Mouse (Mus musculus) heart, embryonic 12.5 days (tissue): ENCODE results near the gene Tmem161a. TPM values are rescaled to one million over a fixed set of nuclear protein-coding genes. Genes with fewer than 3 reads are reported as not detected.

Experiments used
- ATAC-seq: fragments of 200-750 bp; cut with Nextera tagmentation; 2 replicates; pipeline ENCODE4 v1.8.0; 2017; ENCODE audit warnings: moderate TSS enrichment, moderate library complexity; ENCODE audit not compliant: insufficient number of reproducible peaks, low FRiP score
- H3K27ac ChIP-seq: fragments of 300-500 bp; sonication (generic); 2 replicates; pipeline ENCODE4 v1.5.1; 2016; ENCODE audit warnings: mild to moderate bottlenecking, moderate library complexity; ENCODE audit not compliant: poor library complexity, severe bottlenecking
- H3K27me3 ChIP-seq: fragments of 300-500 bp; sonication (generic); replicated peaks from 2 replicates; pipeline ENCODE4 v1.6.1; 2016; ENCODE audit warnings: mild to moderate bottlenecking, moderate library complexity
- H3K36me3 ChIP-seq: fragments of 300-500 bp; sonication (generic); 2 replicates; pipeline ENCODE4 v1.6.1; 2016; ENCODE audit warnings: mild to moderate bottlenecking, moderate library complexity
- H3K4me1 ChIP-seq: fragments of 300-500 bp; sonication (generic); replicated peaks from 2 replicates; pipeline ENCODE4 v1.6.1; 2016; ENCODE audit warnings: mild to moderate bottlenecking
- H3K4me2 ChIP-seq: fragments of 300-500 bp; sonication (generic); 2 replicates; pipeline ENCODE4 v1.6.1; 2016; ENCODE audit warnings: mild to moderate bottlenecking, moderate library complexity
- H3K4me3 ChIP-seq: fragments of 300-500 bp; sonication (generic); 2 replicates; pipeline ENCODE4 v1.5.1; 2016; ENCODE audit warnings: mild to moderate bottlenecking
- H3K9ac ChIP-seq: fragments of 300-500 bp; sonication (generic); 2 replicates; pipeline ENCODE4 v1.6.1; 2016; ENCODE audit warnings: mild to moderate bottlenecking, moderate library complexity
- H3K9me3 ChIP-seq: fragments of 300-500 bp; sonication (generic); replicated peaks from 2 replicates; pipeline ENCODE4 v1.6.1; 2016; ENCODE audit warnings: mild to moderate bottlenecking, moderate library complexity
- WGBS: fragments of 180-500 bp; shearing (Covaris S2); methylation state at CpG from one replicate; pipeline ENCODE4 v1.1.7; 2016; 5-methylcytosine and 5-hydroxymethylcytosine counted together
- polyA plus RNA-seq: library from polyadenylated mRNA; unstranded; fragments of >200 nt; fragmentation: Nextera tagmentation; extraction: Ambion mirVana; gene quantifications from 2 replicates; pipeline ENCODE4 v1.2.1, GENCODE M21; 2016

Gene Tmem161a
- 98.0 and 100 TPM in 2 replicates for polyA plus RNA-seq

DNA sequence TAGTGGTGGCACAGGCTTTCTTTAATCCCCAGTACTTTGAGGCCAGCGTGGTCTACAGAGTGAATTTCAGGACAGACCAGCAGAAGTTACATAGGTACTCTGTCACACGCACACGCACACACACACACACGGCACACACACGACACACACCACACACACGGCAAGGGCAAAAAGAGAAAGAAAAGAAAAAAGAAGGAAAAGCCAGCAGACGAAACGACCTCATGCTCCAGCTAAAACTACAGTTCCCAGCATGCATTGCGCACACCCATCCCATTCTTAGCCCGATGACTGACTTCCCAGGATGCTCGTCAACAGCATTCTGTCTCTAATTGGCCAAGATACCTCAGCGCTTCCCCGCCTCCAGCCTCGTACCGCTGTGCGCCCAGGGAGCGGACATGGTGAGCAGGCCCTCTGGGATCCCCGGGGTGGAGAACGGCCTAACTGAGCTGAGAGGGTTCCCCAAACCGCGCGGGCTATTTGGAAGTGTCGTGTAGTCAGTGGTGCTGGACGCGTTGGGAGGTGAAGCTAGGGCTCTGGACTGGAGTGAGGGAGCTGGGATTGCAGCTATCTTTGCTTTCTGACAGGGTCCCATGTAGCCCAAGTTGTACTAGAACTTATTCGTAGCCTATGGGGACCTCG, at the start of gene Tmem161a:
Gene Tmem161a (plus strand): TSS at position 314 of the 639 bp plus-strand sequence.
- peak; percentile 93 for ATAC-seq
- H3K4me1 ChIP-seq = peaks cover 25% of the 10 kb centered on the region
- H3K27me3 ChIP-seq = peaks cover 12% of the 10 kb centered on the region
- H3K9ac ChIP-seq = peak within 1 kb of the TSS; percentile 75
- peak within 1 kb of the TSS; percentile 67 for H3K4me2 ChIP-seq
- H3K27ac ChIP-seq = peak within 1 kb of the TSS; percentile 30; the same call in 1 of the 2 replicates
- WGBS = 3% methylated on average over 27 of the region's 27 CpGs
- H3K36me3 ChIP-seq = peaks cover 7% of the 10 kb centered on the region
- no peaks in the 10 kb centered on the region for H3K9me3 ChIP-seq
- peak within 1 kb of the TSS; percentile 59 for H3K4me3 ChIP-seq

DNA sequence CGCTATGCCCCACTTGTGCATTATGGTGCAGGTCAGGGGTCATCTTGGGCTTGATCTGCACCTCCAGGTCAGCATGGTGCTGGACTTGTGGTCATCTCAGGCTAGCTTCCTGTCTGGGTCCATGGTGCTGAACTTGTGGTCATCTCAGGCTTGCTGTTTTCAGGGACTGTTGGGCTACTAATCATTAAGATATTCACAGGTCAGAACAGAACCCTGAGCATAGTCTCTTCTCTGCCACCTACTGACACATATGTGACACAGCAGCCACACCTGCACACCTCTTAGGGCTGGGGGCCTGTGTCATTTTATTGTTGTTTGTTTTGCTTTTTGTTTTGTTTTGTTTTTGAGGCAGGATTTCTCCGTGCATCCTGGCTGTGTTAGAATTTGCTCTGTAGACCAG, 49.3 kb upstream of the Tmem161a start:
- H3K27me3 ChIP-seq = peaks cover 79% of the 10 kb centered on the region
- H3K9me3 ChIP-seq = no peaks in the 10 kb centered on the region
- no peak overlapping the region for H3K9ac ChIP-seq
- H3K36me3 ChIP-seq = no peaks in the 10 kb centered on the region
- H3K4me2 ChIP-seq = no peak overlapping the region
- no peak overlapping the region for H3K4me3 ChIP-seq
- WGBS = 49% methylated on average over 2 of the region's 2 CpGs
- H3K27ac ChIP-seq = no peak overlapping the region
- H3K4me1 ChIP-seq = peaks cover 4% of the 10 kb centered on the region; the same call in 1 of the 2 replicates
- no peak for ATAC-seq

DNA sequence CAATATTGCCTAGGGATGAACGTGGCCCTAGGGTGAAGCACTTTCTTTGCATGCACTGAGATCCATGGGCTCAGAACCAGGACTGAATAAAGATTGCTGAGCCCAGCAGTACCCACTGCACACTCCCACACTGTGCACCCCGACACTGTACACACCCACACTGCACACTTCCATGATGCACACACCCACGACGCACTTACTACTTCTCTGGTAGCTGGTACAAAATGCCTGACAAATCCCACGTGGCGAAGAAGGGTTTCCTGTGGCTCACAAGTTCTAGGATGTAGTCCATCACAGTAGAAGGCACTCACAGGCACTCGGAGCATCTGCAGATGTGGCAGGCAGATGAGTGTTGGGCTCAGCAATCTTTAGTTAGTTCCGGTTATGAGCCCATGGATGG, 47.2 kb upstream of the Tmem161a start:
- no peak overlapping the region for H3K4me2 ChIP-seq
- peaks cover 21% of the 10 kb centered on the region for H3K4me1 ChIP-seq
- H3K4me3 ChIP-seq = no peak overlapping the region
- no peaks in the 10 kb centered on the region for H3K9me3 ChIP-seq
- no peaks in the 10 kb centered on the region for H3K36me3 ChIP-seq
- no peak overlapping the region for H3K9ac ChIP-seq
- WGBS = 58% methylated on average over 8 of the region's 8 CpGs
- H3K27ac ChIP-seq = no peak overlapping the region
- H3K27me3 ChIP-seq = peaks cover 58% of the 10 kb centered on the region
- ATAC-seq = no peak

DNA sequence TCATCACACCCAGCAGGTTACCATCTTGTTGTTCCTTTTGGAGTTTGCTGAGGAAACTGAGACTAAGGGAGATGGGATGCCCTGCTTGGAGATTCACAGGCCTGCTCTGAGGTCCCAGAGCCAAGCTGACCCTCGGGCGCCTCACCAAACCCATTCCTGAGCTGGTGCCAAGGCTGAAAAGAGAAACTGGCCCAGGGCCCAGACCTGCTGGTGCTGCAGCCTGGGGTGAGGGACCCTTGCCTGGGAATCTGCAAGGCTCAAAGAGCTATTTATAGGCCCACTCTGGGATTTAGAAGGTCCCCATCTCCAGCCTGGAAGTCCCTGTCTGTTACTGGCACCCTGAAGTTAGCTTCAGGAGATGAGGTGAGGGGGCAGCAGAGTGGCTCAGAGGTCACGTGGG, 43.7 kb upstream of the Tmem161a start:
- H3K9ac ChIP-seq = no peak overlapping the region
- peak overlapping the region; percentile 60 for H3K27ac ChIP-seq

DNA sequence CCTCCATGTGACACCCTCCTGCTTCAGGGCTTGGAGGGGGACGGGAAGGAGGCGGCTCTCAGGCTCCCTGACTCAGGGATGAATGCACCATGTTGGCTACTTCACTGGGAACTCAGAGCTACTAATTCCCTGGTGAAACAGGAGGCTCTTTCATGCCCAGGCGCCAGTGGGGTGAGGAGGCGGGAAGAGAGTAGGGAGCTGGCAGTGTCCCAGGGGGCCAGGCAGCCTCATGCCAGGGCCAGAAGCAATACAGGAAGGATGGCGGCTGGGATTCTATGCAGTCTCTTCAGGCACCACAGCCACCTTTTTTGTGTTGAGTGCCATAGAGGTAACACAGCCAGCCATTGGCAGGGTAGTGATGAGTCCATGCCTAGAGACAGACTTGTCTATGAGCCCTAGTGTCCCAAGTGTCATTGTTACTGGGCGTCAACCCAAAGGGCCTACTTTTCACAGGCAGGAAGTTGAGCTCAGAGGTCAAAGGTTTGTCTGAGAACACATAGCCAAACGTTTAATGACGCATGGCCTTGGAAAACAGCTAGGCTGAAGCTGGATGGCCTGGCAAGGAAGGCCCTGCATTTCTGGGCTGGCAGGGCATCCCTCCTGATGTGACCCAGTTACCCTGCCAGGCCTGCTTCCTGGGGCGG, 42.7 kb upstream of the Tmem161a start:
- H3K36me3 ChIP-seq = peaks cover 22% of the 10 kb centered on the region
- H3K27me3 ChIP-seq = peaks cover 15% of the 10 kb centered on the region
- 63% methylated on average over 9 of the region's 9 CpGs for WGBS
- no peak overlapping the region for H3K4me3 ChIP-seq
- ATAC-seq = no peak
- H3K27ac ChIP-seq = no peak overlapping the region
- H3K9ac ChIP-seq = no peak overlapping the region
- no peaks in the 10 kb centered on the region for H3K9me3 ChIP-seq
- peaks cover 30% of the 10 kb centered on the region for H3K4me1 ChIP-seq
- no peak overlapping the region for H3K4me2 ChIP-seq

More for the DNA sequence above, 43.7 kb upstream of the Tmem161a start:
- peaks cover 24% of the 10 kb centered on the region for H3K27me3 ChIP-seq
- peaks cover 30% of the 10 kb centered on the region for H3K4me1 ChIP-seq
- WGBS = 51% methylated on average over 3 of the region's 3 CpGs
- H3K4me2 ChIP-seq = no peak overlapping the region
- peak; percentile 34; the same call in 1 of the 2 replicates for ATAC-seq
- no peak overlapping the region for H3K4me3 ChIP-seq
- no peaks in the 10 kb centered on the region for H3K9me3 ChIP-seq
- peaks cover 12% of the 10 kb centered on the region for H3K36me3 ChIP-seq

DNA sequence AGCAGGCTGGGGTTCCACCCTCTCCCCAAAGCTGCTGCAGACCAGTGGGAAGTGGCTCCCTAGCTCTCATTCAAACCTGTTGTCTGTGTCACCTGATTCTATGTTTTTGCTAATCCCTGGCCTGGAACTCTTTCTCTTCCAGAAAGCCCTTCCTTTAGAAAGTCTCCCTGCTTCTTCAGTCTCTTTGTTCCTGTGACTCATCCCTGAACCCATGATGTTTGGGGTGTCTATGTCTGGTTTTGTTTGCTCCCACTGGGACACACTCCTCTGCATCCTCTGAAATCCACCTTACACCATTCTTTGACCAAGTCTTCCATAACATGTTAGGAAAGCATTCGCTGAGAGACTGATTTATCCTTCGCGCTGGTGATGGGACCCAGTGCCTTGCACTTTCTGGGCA, 42.1 kb upstream of the Tmem161a start:
- WGBS = 72% methylated on average over 3 of the region's 3 CpGs
- H3K27ac ChIP-seq = no peak overlapping the region
- no peak for ATAC-seq
- H3K9me3 ChIP-seq = no peaks in the 10 kb centered on the region
- peaks cover 35% of the 10 kb centered on the region for H3K4me1 ChIP-seq
- H3K9ac ChIP-seq = no peak overlapping the region
- H3K4me2 ChIP-seq = no peak overlapping the region
- H3K27me3 ChIP-seq = 0 out of 2 replicates have a peak, but pooled peaks cover 8% of the 10 kb centered on the region
- H3K36me3 ChIP-seq = peaks cover 28% of the 10 kb centered on the region
- H3K4me3 ChIP-seq = no peak overlapping the region

DNA sequence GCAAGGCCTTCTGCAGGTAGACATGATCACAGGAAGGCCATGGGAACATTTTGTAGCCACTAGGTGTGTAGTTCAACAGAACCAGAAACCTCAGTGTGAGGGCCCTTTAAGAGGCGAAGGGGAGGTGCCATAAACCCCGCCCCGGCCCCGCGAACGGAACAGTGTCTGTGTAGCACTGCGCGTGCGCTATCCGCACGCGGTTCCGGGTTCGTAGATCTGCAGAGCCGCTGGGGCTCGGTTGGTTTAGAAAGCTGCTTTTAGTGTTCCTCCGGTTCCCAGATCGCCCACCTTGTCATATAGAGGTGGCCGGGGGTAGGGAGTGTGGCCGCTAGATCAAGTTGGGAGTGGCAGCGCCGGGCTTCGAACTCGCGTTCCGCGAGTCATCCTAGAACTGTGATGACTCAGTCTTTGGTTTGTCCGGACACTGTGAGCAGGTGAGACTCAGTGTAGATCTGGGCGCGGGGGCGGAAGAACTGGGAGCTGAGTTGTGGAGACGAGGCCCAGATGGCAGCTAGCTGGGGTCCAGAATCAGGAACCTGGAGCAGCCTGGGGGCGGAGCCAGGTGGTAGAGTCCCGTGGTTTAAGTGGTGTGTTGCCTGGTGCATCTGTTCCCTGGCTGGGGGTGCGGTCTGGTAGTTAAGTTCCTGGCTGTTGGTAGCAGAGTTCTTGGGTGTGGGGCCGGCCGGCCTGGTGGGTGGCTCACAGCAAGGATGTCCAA, 40.8 kb upstream of the Tmem161a start, which contains the start of gene Nr2c2ap:
Gene Nr2c2ap (plus strand): TSS at position 168 of the 718 bp plus-strand sequence.
- peaks cover 37% of the 10 kb centered on the region for H3K4me1 ChIP-seq
- peak; percentile 83 for ATAC-seq
- WGBS = 1% methylated on average over 37 of the region's 37 CpGs

DNA sequence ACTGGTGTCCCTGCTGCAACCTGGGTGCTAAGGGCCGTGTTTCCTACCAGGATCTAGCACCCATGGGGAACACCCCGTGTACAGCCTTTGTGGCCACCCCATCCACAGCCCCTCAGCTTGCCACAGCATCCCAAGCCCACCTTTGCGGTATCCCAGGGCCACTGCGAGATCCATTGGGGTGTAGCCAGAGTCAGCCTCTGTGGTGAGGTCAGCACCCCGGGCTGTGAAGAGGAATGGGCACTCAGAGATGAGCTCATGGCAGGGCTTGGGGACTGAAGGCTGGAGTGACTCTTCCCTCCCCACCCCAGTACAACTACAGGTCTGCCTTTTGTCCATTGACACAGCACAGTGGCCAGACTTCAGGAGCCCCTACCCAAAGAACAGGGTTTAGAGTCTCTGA, 38.1 kb upstream of the Tmem161a start:
- WGBS = 88% methylated on average over 5 of the region's 5 CpGs
- H3K36me3 ChIP-seq = peaks cover 46% of the 10 kb centered on the region
- H3K9ac ChIP-seq = no peak overlapping the region
- H3K27ac ChIP-seq = no peak overlapping the region
- no peaks in the 10 kb centered on the region for H3K9me3 ChIP-seq
- H3K4me1 ChIP-seq = peaks cover 37% of the 10 kb centered on the region
- no peak overlapping the region for H3K4me3 ChIP-seq
- no peaks in the 10 kb centered on the region for H3K27me3 ChIP-seq
- no peak overlapping the region for H3K4me2 ChIP-seq
- ATAC-seq = no peak

More for the DNA sequence above, 40.8 kb upstream of the Tmem161a start, which contains the start of gene Nr2c2ap:
- H3K9ac ChIP-seq = peak within 1 kb of the TSS; percentile 84
- H3K27ac ChIP-seq = 0 out of 2 replicates have a peak within 1 kb of the TSS, but pooled peaks have one; percentile 29
- peak within 1 kb of the TSS; percentile 89 for H3K4me3 ChIP-seq
- peaks cover 41% of the 10 kb centered on the region for H3K36me3 ChIP-seq
- H3K9me3 ChIP-seq = no peaks in the 10 kb centered on the region
- peak within 1 kb of the TSS; percentile 90 for H3K4me2 ChIP-seq
- no peaks in the 10 kb centered on the region for H3K27me3 ChIP-seq

DNA sequence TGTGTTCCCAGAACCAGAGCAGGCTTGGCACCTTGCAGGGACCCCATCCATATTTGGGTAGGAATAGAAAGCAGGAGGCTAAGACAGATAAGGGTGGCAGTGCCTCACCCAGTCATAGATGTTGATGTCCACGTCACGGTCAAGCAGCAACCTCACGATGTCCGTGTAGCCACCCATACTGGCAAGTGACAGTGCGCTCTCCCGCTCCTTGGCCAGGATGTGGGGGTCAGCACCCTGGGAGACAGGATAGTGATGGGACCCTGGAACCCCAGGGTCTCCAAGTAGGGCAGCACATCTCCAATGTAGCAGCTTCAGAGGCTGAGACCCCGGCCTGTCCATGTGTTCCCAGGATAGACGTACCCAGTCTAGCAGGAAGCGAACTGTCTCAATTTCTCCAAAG, 37.2 kb upstream of the Tmem161a start:
- Histone ChIP-seq H3K9me3 (no peaks in the 10 kb centered on the region), H3K36me3 (peaks cover 46% of the 10 kb centered on the region), H3K27me3 (no peaks in the 10 kb centered on the region), H3K4me1 (peaks cover 29% of the 10 kb centered on the region), H3K27ac (peak overlapping the region; percentile 45; the same call in 1 of the 2 replicates), H3K9ac (no peak overlapping the region), H3K4me2 (no peak overlapping the region), H3K4me3 (no peak overlapping the region)
- WGBS = 77% methylated on average over 9 of the region's 9 CpGs
- no peak for ATAC-seq

DNA sequence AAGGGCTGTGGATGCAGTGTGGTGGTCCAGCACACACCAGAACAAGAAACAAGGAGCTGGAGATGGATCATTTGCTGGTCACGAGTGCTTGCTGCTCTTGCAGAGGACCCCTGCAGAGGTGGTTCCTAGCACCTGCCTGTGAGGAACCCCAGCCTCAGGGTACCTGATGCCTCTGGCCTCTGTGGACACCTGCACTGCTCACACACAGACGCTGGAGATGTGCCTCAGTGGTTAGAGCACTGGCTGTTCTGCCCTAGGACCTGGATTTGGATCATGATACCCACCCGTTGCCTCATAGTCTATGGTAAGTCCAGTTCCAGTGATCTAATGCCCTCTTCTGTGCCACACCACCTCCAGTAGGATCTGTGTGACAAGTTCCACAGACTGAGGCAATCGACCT, 35.6 kb upstream of the Tmem161a start:
- H3K27ac ChIP-seq = no peak overlapping the region
- no peaks in the 10 kb centered on the region for H3K9me3 ChIP-seq
- WGBS = 85% methylated on average over 4 of the region's 4 CpGs
- peaks cover 35% of the 10 kb centered on the region for H3K4me1 ChIP-seq
- no peaks in the 10 kb centered on the region for H3K27me3 ChIP-seq
- H3K9ac ChIP-seq = no peak overlapping the region
- peaks cover 46% of the 10 kb centered on the region for H3K36me3 ChIP-seq
- no peak overlapping the region for H3K4me3 ChIP-seq
- H3K4me2 ChIP-seq = no peak overlapping the region
- ATAC-seq = no peak

DNA sequence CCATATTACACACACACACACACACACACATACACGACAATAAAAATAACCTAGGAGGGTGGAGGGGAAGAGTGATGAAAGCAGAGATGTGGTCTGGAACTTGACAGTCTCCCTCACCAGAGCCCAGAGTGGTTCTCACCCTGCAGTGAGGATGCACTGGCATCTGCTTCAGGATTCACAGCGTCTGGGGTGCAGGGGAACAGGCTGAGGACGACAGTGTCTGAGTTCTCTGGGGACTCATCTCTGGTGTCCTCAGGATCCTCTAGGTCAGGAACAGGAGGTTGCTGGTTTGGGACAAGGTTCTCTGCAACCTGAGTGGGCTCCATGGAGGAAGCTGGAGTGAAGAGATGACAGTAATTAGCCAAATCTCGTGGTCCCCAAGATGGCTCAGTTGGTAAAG, 34.3 kb upstream of the Tmem161a start:
- H3K4me2 ChIP-seq = peak overlapping the region; percentile 73
- peaks cover 27% of the 10 kb centered on the region for H3K4me1 ChIP-seq
- no peak for ATAC-seq
- peak overlapping the region; percentile 73; the same call in 1 of the 2 replicates for H3K9ac ChIP-seq
- H3K4me3 ChIP-seq = peak overlapping the region; percentile 64
- H3K36me3 ChIP-seq = peaks cover 46% of the 10 kb centered on the region
- WGBS = 72% methylated on average over 4 of the region's 4 CpGs
- H3K27ac ChIP-seq = no peak overlapping the region
- H3K27me3 ChIP-seq = no peaks in the 10 kb centered on the region
- no peaks in the 10 kb centered on the region for H3K9me3 ChIP-seq
